Mouse (Mus musculus) heart, postnatal 10 days (tissue): ENCODE data around the gene Oas1a. TPM values are rescaled to one million over a fixed set of nuclear protein-coding genes. Genes with fewer than 3 reads are reported as not detected.
"Not testable (repeated sequence)": the region's sequence is repeated elsewhere in the genome, so short reads cannot be mapped to it uniquely, and the experiment has no call there.

Experiments
- DNase-seq, 2 experiments: peaks; one replicate each; pipeline ENCODE4 v3.0.0; 2021
- intact Hi-C: fragments of 180-260 bp; cut with DNase I; formaldehyde crosslinking; loops from one replicate; pipeline ENCODE4 v1.15.1; 2025
- total RNA-seq, 2 experiments: library from RNA; stranded (reverse); gene quantifications; 2 replicates each; pipeline ENCODE4 v1.2.3; 2021

Gene Oas1a
- total RNA-seq, 2 experiments from 2014 or later: 0.17 TPM

GRCm38 (mm10) chr5:120895231-120895900, 12.0 kb downstream of the Oas1a start:
- no peak for DNase-seq
- intact Hi-C loops: no loop called here

- DNase-seq, intact Hi-C loops: not testable (repeated sequence)
Measured at GRCm38 (mm10) chr5:120894692-120895091, 12.6 kb downstream of the Oas1a start.

GRCm38 (mm10) chr5:120893866-120894265, 13.5 kb downstream of the Oas1a start:
- intact Hi-C loops, DNase-seq: not testable (repeated sequence)

GRCm38 (mm10) chr5:120892243-120892660, 15.1 kb downstream of the Oas1a start:
- DNase-seq: no peak
- intact Hi-C loops: no loop called here

- DNase-seq, intact Hi-C loops: not testable (repeated sequence)
Measured at GRCm38 (mm10) chr5:120891566-120892242, 15.6 kb downstream of the Oas1a start.

- no peak for DNase-seq
- intact Hi-C loops: no loop called here
Measured at GRCm38 (mm10) chr5:120890991-120891390, 16.3 kb downstream of the Oas1a start.

GRCm38 (mm10) chr5:120890026-120890425, 17.3 kb downstream of the Oas1a start:
- intact Hi-C loops: no loop called here
- no peak for DNase-seq

- intact Hi-C loops: loop anchor here (2.0 kb wide), 1 partner anchor 14 kb away; no protein-coding TSS in a partner anchor
- not testable (repeated sequence) for DNase-seq
Measured at GRCm38 (mm10) chr5:120888294-120888815, 19.0 kb downstream of the Oas1a start.

- intact Hi-C loops: loop anchor here (2.0 kb wide), 1 partner anchor 15 kb away; no protein-coding TSS in a partner anchor
- DNase-seq: no peak
Measured at GRCm38 (mm10) chr5:120887831-120888230, 19.5 kb downstream of the Oas1a start.

GRCm38 (mm10) chr5:120887413-120887812, 19.9 kb downstream of the Oas1a start, which contains the start of gene Oas1g:
Gene Oas1g (minus strand): TSS chr5:120887613.
- intact Hi-C loops, DNase-seq: not testable (repeated sequence)

- DNase-seq, intact Hi-C loops: not testable (repeated sequence)
Measured at GRCm38 (mm10) chr5:120881681-120882080, 25.6 kb downstream of the Oas1a start.

- not testable (repeated sequence) for DNase-seq
- intact Hi-C loops: loop anchor here (1.0 kb wide), 1 partner anchor 19 kb away; no protein-coding TSS in a partner anchor
Measured at GRCm38 (mm10) chr5:120878803-120879202, 28.5 kb downstream of the Oas1a start.

- DNase-seq, intact Hi-C loops: not testable (repeated sequence)
Measured at GRCm38 (mm10) chr5:120877407-120877806, 29.9 kb downstream of the Oas1a start.

GRCm38 (mm10) chr5:120876839-120877238, 30.5 kb downstream of the Oas1a start:
- intact Hi-C loops, DNase-seq: not testable (repeated sequence)

GRCm38 (mm10) chr5:120871469-120871868, 35.9 kb downstream of the Oas1a start:
- intact Hi-C loops: no loop called here
- no peak for DNase-seq

GRCm38 (mm10) chr5:120870782-120871181, 36.5 kb downstream of the Oas1a start:
- no peak for DNase-seq
- intact Hi-C loops: no loop called here

GRCm38 (mm10) chr5:120870081-120870480, 37.2 kb downstream of the Oas1a start:
- intact Hi-C loops: no loop called here
- DNase-seq: no peak

GRCm38 (mm10) chr5:120869436-120870015, 37.8 kb downstream of the Oas1a start:
- no peak for DNase-seq
- intact Hi-C loops: no loop called here

- intact Hi-C loops: no loop called here
- DNase-seq: peak in 1 of 2 experiments; percentile 13
Measured at GRCm38 (mm10) chr5:120865336-120865860, 41.9 kb downstream of the Oas1a start.

- intact Hi-C loops: no loop called here
- no peak for DNase-seq
Measured at GRCm38 (mm10) chr5:120861121-120861520, 46.2 kb downstream of the Oas1a start, which contains the start of gene Oas1h. Gene Oas1h (plus strand): TSS chr5:120861421.

GRCm38 (mm10) chr5:120859241-120859640, 48.1 kb downstream of the Oas1a start:
- intact Hi-C loops: no loop called here
- no peak for DNase-seq
